Mouse (Mus musculus) forebrain, embryonic 16.5 days (tissue): ENCODE results near the gene Ccna1. TPM values are rescaled to one million over a fixed set of nuclear protein-coding genes. Genes with fewer than 3 reads are reported as not detected.
A peak's percentile ranks its signal among the peaks of the same experiment; 100 is the strongest.

Experiments
- ATAC-seq: fragments of 200-750 bp; cut with Nextera tagmentation; 2 replicates; pipeline ENCODE4 v1.8.0; 2017; ENCODE audit warnings: mild to moderate bottlenecking, moderate library complexity
- H3K27ac ChIP-seq: fragments of 300-500 bp; sonication (generic); 2 replicates; pipeline ENCODE4 v1.5.1; 2014; ENCODE audit warnings: low read length, control low read depth
- H3K27me3 ChIP-seq: fragments of 300-500 bp; sonication (generic); replicated peaks from 2 replicates; pipeline ENCODE4 v1.6.1; 2014; ENCODE audit warnings: low read length; ENCODE audit not compliant: control insufficient read depth, insufficient read depth
- H3K36me3 ChIP-seq: fragments of 300-500 bp; sonication (generic); 2 replicates; pipeline ENCODE4 v1.6.1; 2014; ENCODE audit not compliant: control insufficient read depth, insufficient read depth
- H3K4me1 ChIP-seq: fragments of 300-500 bp; sonication (generic); replicated peaks from 2 replicates; pipeline ENCODE4 v1.6.1; 2014; ENCODE audit warnings: low read length; ENCODE audit not compliant: control insufficient read depth, insufficient read depth
- H3K4me2 ChIP-seq: fragments of 300-500 bp; sonication (generic); 2 replicates; pipeline ENCODE4 v1.6.1; 2014; ENCODE audit warnings: mild to moderate bottlenecking, low read length, control low read depth
- H3K4me3 ChIP-seq: fragments of 300-500 bp; sonication (generic); replicated peaks from 2 replicates; pipeline ENCODE4 v1.5.1; 2014; ENCODE audit warnings: mild to moderate bottlenecking, low read length, control low read depth
- H3K9ac ChIP-seq: fragments of 300-500 bp; sonication (generic); replicated peaks from 2 replicates; pipeline ENCODE4 v1.6.1; 2014; ENCODE audit warnings: low read depth, low read length, control low read depth
- H3K9me3 ChIP-seq: fragments of 300-500 bp; sonication (generic); 2 replicates; pipeline ENCODE4 v1.6.1; 2016; ENCODE audit warnings: low read length; ENCODE audit not compliant: control insufficient read depth
- WGBS: fragments of 180-500 bp; shearing (Covaris S2); extraction: QIAGEN DNeasy Blood & Tissue Kit; methylation state at CpG from one replicate; pipeline ENCODE4 v1.1.7; 2014; 5-methylcytosine and 5-hydroxymethylcytosine counted together
- polyA plus RNA-seq: library from polyadenylated mRNA; unstranded; fragments of >200 nt; fragmentation: Nextera tagmentation; extraction: Ambion mirVana; gene quantifications from 2 replicates; pipeline ENCODE4 v1.2.1, GENCODE M21; 2015

Ccna1 gene
- polyA plus RNA-seq, 1 experiment from 2014 or later, result 2.1 TPM

- ATAC-seq, result peak; percentile 20; the same call in 1 of the 2 replicates
- WGBS, result 39% methylated on average over 6 of the region's 6 CpGs
- no peak overlapping the region for H3K9ac ChIP-seq
- H3K27me3 ChIP-seq, result no peaks in the 10 kb centered on the region
- no peak overlapping the region for H3K4me3 ChIP-seq
- no peak overlapping the region for H3K27ac ChIP-seq
- peaks cover 4% of the 10 kb centered on the region; the same call in 1 of the 2 replicates for H3K4me1 ChIP-seq
- no peaks in the 10 kb centered on the region for H3K36me3 ChIP-seq
- no peak overlapping the region for H3K4me2 ChIP-seq
- no peaks in the 10 kb centered on the region for H3K9me3 ChIP-seq
Observed at GRCm38 (mm10) chr3:55074576-55075293, 19.4 kb upstream of the Ccna1 start.

- H3K4me3 ChIP-seq, result no peak overlapping the region
- 0 out of 2 replicates have a peak, but pooled peaks have one; percentile 43 for ATAC-seq
- H3K36me3 ChIP-seq, result no peaks in the 10 kb centered on the region
- H3K4me2 ChIP-seq, result no peak overlapping the region
- H3K9ac ChIP-seq, result no peak overlapping the region
- 31% methylated on average over 7 of the region's 7 CpGs for WGBS
- H3K9me3 ChIP-seq, result no peaks in the 10 kb centered on the region
- no peak overlapping the region for H3K27ac ChIP-seq
- H3K4me1 ChIP-seq, result 0 out of 2 replicates have a peak, but pooled peaks cover 2% of the 10 kb centered on the region
- no peaks in the 10 kb centered on the region for H3K27me3 ChIP-seq
Observed at GRCm38 (mm10) chr3:55067791-55068434, 12.6 kb upstream of the Ccna1 start.

DNA sequence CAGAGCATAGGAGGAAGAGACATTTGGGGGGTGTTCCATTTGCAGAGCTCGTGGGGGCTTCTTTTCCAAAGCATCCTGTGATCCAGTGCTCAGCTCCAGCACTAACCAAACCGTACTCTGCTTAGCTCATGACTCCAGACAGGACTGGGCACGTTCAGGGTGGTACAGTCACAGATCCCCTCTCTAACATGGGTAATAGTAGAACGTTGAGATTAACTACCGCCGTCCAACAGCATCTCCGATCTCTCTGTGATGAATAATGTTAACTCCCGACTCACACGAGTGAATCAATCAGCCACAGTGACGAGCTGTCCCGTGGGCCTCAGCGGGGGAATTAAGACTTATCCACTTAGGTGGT lies 11.3 kb upstream of the Ccna1 start:
- ATAC-seq, result no peak
- no peak overlapping the region for H3K9ac ChIP-seq
- H3K4me3 ChIP-seq, result no peak overlapping the region
- H3K9me3 ChIP-seq, result no peaks in the 10 kb centered on the region
- no peak overlapping the region for H3K27ac ChIP-seq
- WGBS, result 62% methylated on average over 12 of the region's 12 CpGs
- no peaks in the 10 kb centered on the region for H3K27me3 ChIP-seq
- no peaks in the 10 kb centered on the region for H3K36me3 ChIP-seq
- H3K4me2 ChIP-seq, result no peak overlapping the region
- 0 out of 2 replicates have a peak, but pooled peaks cover 2% of the 10 kb centered on the region for H3K4me1 ChIP-seq

DNA sequence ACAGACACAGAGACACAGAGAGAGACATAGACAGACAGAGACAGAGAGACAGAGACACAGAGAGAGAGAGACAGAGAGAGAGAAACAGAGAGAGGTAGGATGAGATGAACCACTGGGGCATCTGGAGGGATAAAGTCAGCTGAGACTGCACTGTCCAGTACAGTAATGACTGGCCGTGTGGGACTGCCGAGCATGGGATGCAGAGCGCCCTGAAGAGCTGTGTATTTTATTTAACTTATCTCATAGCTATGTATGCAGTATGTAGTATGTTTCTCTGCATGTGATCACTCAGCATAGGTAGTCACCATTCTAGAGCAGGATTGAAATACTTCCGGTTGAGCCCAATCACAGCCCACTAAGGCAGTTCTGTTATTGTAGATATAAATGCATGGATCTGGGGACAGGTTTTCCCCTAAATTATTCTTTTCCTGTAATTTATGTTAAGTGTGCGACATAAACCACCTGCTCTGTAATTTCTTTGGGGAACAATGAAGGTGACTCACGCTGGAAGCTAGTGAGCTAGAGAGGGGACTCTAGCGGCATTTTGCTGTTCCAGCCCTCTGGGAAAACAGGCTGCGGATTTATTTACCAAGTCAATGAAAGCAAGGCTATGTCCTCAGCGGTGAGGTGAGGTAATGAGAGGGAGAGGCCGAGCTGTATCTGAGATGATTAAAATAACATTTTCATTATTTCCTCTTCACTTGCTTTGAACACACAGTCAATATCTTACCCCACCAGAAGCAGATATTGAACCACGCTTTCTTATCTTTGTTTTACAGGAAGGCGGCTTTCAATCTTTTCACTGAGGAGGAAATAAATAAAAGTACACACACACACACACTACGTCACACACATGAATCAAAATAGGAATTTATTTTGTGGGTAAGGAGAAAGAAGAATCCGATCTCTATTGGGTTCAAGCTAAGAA lies 10.7 kb upstream of the Ccna1 start:
- Histone ChIP-seq H3K9ac (no peak overlapping the region), H3K27ac (no peak overlapping the region), H3K9me3 (no peaks in the 10 kb centered on the region), H3K4me2 (no peak overlapping the region), H3K27me3 (no peaks in the 10 kb centered on the region), H3K4me3 (no peak overlapping the region), H3K4me1 (0 out of 2 replicates have a peak, but pooled peaks cover 2% of the 10 kb centered on the region), H3K36me3 (no peaks in the 10 kb centered on the region)
- ATAC-seq, result peak; percentile 17; the same call in 1 of the 2 replicates
- WGBS, result 52% methylated on average over 14 of the region's 14 CpGs

- 14% methylated on average over 2 of the region's 2 CpGs for WGBS
- H3K4me2 ChIP-seq, result no peak overlapping the region
- no peak overlapping the region for H3K9ac ChIP-seq
- H3K27me3 ChIP-seq, result no peaks in the 10 kb centered on the region
- H3K36me3 ChIP-seq, result no peaks in the 10 kb centered on the region
- no peak overlapping the region for H3K4me3 ChIP-seq
- 0 out of 2 replicates have a peak, but pooled peaks cover 2% of the 10 kb centered on the region for H3K4me1 ChIP-seq
- no peak overlapping the region for H3K27ac ChIP-seq
- no peaks in the 10 kb centered on the region for H3K9me3 ChIP-seq
- ATAC-seq, result peak; percentile 68
Observed at GRCm38 (mm10) chr3:55064396-55064795, 9.1 kb upstream of the Ccna1 start.

DNA sequence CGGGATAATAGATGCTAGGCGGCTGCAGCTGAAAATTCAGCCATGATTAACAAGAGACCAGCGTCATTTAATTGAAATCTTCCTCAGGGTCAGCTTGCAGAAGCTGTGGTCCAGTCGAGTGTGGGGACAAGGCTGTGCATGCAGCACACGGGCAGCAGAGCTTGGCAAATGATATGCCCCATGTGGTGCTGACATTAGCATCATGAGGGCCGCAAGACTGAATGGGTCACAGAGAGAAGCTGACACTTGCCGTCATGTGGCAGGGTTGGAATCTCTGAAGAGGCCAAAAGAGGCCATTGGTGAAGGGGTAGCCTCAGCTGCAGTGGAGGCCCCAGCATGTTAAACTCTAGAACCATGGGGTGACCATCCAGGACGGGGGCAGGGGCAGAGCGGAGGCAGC lies 7.4 kb upstream of the Ccna1 start:
- no peaks in the 10 kb centered on the region for H3K36me3 ChIP-seq
- no peak overlapping the region for H3K27ac ChIP-seq
- 0 out of 2 replicates have a peak, but pooled peaks cover 2% of the 10 kb centered on the region for H3K4me1 ChIP-seq
- no peaks in the 10 kb centered on the region for H3K27me3 ChIP-seq
- no peak overlapping the region for H3K4me2 ChIP-seq
- no peak overlapping the region for H3K9ac ChIP-seq
- no peak overlapping the region for H3K4me3 ChIP-seq
- WGBS, result 68% methylated on average over 9 of the region's 9 CpGs
- ATAC-seq, result no peak
- H3K9me3 ChIP-seq, result no peaks in the 10 kb centered on the region

DNA sequence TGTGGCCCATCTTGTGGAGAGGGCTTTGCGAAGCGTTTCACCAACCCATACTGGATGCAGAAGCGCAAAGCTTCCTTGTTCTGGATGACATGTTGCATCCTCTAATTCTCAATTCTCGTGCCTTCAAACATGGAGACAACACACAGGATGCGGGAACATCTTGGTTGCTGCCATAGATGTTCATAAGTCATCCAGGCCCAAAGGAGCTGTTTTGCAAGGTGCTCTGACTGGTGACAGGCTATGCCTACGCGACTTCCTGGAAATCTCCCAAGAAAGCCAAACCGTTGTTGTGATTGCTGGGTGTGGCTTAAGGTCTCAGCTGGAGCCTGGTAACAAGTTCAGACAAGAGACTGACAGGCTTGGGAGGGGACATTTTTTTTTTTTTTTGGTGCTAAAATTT lies 1.1 kb upstream of the Ccna1 start:
- no peak overlapping the region for H3K4me3 ChIP-seq
- WGBS, result 73% methylated on average over 8 of the region's 8 CpGs
- H3K4me2 ChIP-seq, result no peak overlapping the region
- no peaks in the 10 kb centered on the region for H3K9me3 ChIP-seq
- no peak overlapping the region for H3K27ac ChIP-seq
- no peaks in the 10 kb centered on the region for H3K27me3 ChIP-seq
- H3K4me1 ChIP-seq, result peaks cover 12% of the 10 kb centered on the region
- no peaks in the 10 kb centered on the region for H3K36me3 ChIP-seq
- H3K9ac ChIP-seq, result no peak overlapping the region
- ATAC-seq, result no peak

DNA sequence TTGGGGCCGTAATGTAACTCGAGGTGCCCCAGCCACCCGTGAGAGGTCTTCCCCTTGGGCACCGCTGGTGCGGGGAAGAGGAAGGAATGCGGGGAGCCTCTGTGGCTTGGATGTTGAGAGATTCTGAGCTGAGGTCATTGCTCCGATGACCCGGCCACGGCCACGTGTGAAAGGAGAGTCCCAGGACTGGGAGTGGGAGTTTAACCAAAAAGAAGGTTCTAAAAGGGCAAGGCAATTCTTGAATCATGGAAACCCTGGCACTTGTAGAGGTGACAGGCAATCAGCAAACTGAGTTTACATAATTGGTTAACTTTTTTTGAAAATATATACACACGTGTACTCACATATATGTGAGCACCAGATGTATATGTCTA lies 433 bp upstream of the Ccna1 start:
- peak overlapping the region; percentile 71 for H3K4me3 ChIP-seq
- 8% methylated on average over 11 of the region's 11 CpGs for WGBS
- H3K4me2 ChIP-seq, result peak overlapping the region; percentile 97
- no peak for ATAC-seq
- no peaks in the 10 kb centered on the region for H3K36me3 ChIP-seq
- H3K9me3 ChIP-seq, result no peaks in the 10 kb centered on the region
- no peak overlapping the region for H3K27ac ChIP-seq
- no peaks in the 10 kb centered on the region for H3K27me3 ChIP-seq
- H3K4me1 ChIP-seq, result peaks cover 12% of the 10 kb centered on the region
- H3K9ac ChIP-seq, result peak overlapping the region; percentile 68

DNA sequence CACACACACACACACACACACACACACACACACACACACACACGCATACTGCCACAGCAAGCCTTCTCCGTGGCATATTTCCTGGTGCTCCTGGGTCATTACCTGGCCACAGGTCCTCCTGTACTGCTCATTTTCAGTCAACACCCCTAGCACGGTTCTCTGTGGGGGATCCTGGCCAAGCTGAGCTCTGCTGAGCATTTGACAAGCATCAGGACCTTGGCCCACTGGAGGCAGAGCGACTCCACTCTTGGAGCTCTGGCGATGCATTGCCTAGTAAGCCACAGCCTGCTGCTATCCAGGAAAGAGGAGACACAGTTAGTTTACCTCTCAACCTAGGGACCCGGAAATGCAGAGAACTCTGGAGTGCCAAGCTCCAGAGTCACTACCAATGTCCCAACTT lies 1.1 kb downstream of the Ccna1 start:
- no peaks in the 10 kb centered on the region for H3K27me3 ChIP-seq
- no peak overlapping the region for H3K27ac ChIP-seq
- H3K36me3 ChIP-seq, result no peaks in the 10 kb centered on the region
- peak overlapping the region; percentile 68; the same call in 1 of the 2 replicates for H3K9ac ChIP-seq
- no peak for ATAC-seq
- WGBS, result 56% methylated on average over 6 of the region's 6 CpGs
- H3K4me3 ChIP-seq, result peak overlapping the region; percentile 71; the same call in 1 of the 2 replicates
- H3K9me3 ChIP-seq, result no peaks in the 10 kb centered on the region
- H3K4me2 ChIP-seq, result peak overlapping the region; percentile 97
- H3K4me1 ChIP-seq, result peaks cover 12% of the 10 kb centered on the region
